8 mouse cellular contexts compared by ENCODE assay signal in the genomic region with DNA sequence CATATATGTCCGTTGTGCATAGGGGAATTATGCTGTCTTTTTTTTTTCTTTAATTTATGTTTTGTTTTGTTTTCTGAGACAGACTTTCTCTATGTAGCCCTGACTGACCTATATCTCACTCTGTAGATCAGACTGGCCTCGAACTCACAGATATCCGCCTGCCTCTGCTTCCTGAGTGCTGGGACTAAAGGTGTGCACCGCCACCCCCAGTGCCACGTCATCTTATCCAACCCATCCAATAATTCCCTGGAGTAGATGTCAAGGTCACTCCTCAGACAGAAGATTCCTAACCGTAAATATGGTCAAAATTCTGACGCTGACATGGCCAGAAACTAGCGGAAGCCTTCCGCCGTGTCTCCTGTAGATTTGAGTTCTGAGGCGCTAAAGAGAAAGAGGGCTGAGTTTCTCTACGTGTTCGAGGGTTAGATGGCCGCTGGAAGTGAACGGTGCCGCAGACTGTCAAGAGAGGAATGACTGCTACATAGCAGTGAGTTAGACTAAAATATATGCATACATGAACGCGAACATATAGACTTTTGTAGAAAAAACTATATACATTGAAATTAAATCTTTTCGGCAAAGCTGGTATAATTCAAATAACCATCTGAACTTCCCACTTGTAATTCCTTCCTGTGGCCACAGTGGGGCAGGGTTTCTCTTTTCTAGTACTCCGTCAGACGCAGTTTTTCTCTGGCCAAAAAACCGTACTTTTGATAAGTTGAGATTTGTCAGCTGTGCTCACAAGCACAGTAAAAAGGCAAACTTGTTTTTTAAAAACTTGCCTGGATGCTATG. TPM values are rescaled to one million over a fixed set of nuclear protein-coding genes. Genes with fewer than 3 reads are reported as not detected.
DNase-seq lines count a peak whose midpoint lies in the region; ATAC-seq and TF ChIP-seq lines count a peak whose summit lies in the region.

No protein-coding gene starts in this region.

- ATAC-seq in common myeloid progenitor, adult 5-6 weeks (replicated peaks; ENCODE audit: low read depth, poor library complexity, severe bottlenecking) = peak; percentile 90
- ATAC-seq in granulocyte monocyte progenitor cell, adult 5-6 weeks (replicated peaks; ENCODE audit: poor library complexity, severe bottlenecking) = peak; percentile 87
- no peak for ATAC-seq in limb, embryonic 11.5 days (ENCODE audit: insufficient number of reproducible peaks, low FRiP score, low TSS enrichment, low read depth)
- ATAC-seq in midbrain, embryonic 12.5 days (ENCODE audit: low FRiP score, low read depth) = no peak

- TF ChIP-seq CTCF in spleen, adult 2 months (IDR thresholded peaks at IDR 0.05; ENCODE audit: extremely low read depth, insufficient read depth, insufficient read length, insufficient replicate concordance) = peak; percentile 21; the same call in 1 of the 2 replicates

- WGBS in limb, embryonic 11.5 days = 23% methylated on average over 22 of the region's 22 CpGs
- WGBS in midbrain, embryonic 12.5 days = 24% methylated on average over 22 of the region's 22 CpGs
- WGBS in spleen, adult 2 months = 9% methylated on average over 22 of the region's 22 CpGs

- no peak for TF ChIP-seq POLR2A in spleen, adult 2 months (IDR thresholded peaks at IDR 0.05; ENCODE audit: low read depth, low read length)

- no peaks in the 10 kb centered on the region for H3K9me3 ChIP-seq in limb, embryonic 11.5 days (ENCODE audit: control insufficient read depth, low read length)
- H3K9me3 ChIP-seq in midbrain, embryonic 12.5 days = no peaks in the 10 kb centered on the region

- H3K27ac ChIP-seq in limb, embryonic 11.5 days (replicated peaks; ENCODE audit: low read depth, low read length) = no peak overlapping the region
- no peak overlapping the region for H3K27ac ChIP-seq in midbrain, embryonic 12.5 days (replicated peaks)
- peak overlapping the region; percentile 2; the same call in 1 of the 2 replicates for H3K27ac ChIP-seq in spleen, adult 2 months (ENCODE audit: insufficient read depth, low read length)

- H3K4me1 ChIP-seq in limb, embryonic 11.5 days (ENCODE audit: control insufficient read depth, insufficient read depth, low read length) = no peaks in the 10 kb centered on the region
- no peaks in the 10 kb centered on the region; the same call in 1 of the 2 replicates for H3K4me1 ChIP-seq in midbrain, embryonic 12.5 days
- H3K4me1 ChIP-seq in spleen, adult 2 months (ENCODE audit: control insufficient read depth, insufficient read depth, insufficient read length) = peaks cover 2% of the 10 kb centered on the region

- peak overlapping the region; percentile 36 for H3K4me2 ChIP-seq in limb, embryonic 11.5 days (ENCODE audit: low read depth, severe bottlenecking)
- peak overlapping the region; percentile 51 for H3K4me2 ChIP-seq in midbrain, embryonic 12.5 days (replicated peaks)

- H3K9ac ChIP-seq in limb, embryonic 11.5 days (ENCODE audit: low read length) = peak overlapping the region; percentile 14; the same call in 1 of the 2 replicates
- H3K9ac ChIP-seq in midbrain, embryonic 12.5 days (replicated peaks) = no peak overlapping the region

- DNase-seq in urinary bladder, adult 18-20 months (ENCODE audit: low spot score in 2 of 2) = peak; percentile 23 to 45
- DNase-seq in urinary bladder, adult 2 months (ENCODE audit: low spot score) = no peak
- DNase-seq in kidney, adult 11 months = peak; percentile 35
- peak; percentile 78 for DNase-seq in limb, embryonic 11.5 days (ENCODE audit: low spot score)
- DNase-seq in spleen, adult 2 months (ENCODE audit: low read depth in 1 of 2, low spot score in 2 of 2) = peak; percentile 55 to 68

- H3K27me3 ChIP-seq in limb, embryonic 11.5 days (ENCODE audit: control insufficient read depth, insufficient read depth, low read length) = no peaks in the 10 kb centered on the region
- no peaks in the 10 kb centered on the region for H3K27me3 ChIP-seq in midbrain, embryonic 12.5 days
- no peaks in the 10 kb centered on the region for H3K27me3 ChIP-seq in spleen, adult 2 months (ENCODE audit: control insufficient read depth, insufficient read depth, low read length)

- H3K4me3 ChIP-seq in limb, embryonic 11.5 days (ENCODE audit: low read depth, low read length) = peak overlapping the region; percentile 26; the same call in 1 of the 2 replicates
- H3K4me3 ChIP-seq in midbrain, embryonic 12.5 days = peak overlapping the region; percentile 32
- H3K4me3 ChIP-seq in spleen, adult 2 months (ENCODE audit: extremely low read depth, insufficient read depth, insufficient read length) = peak overlapping the region; percentile 62; the same call in 1 of the 2 replicates

- H3K36me3 ChIP-seq in limb, embryonic 11.5 days (ENCODE audit: control insufficient read depth, insufficient read depth, low read length) = no peaks in the 10 kb centered on the region
- H3K36me3 ChIP-seq in midbrain, embryonic 12.5 days = no peaks in the 10 kb centered on the region
- H3K36me3 ChIP-seq in spleen, adult 2 months (ENCODE audit: control insufficient read depth, insufficient read depth, low read length) = no peaks in the 10 kb centered on the region

RNA-seq across cellular contexts. Expression of a gene that starts 5.7 kb away (rescaled TPM):
- polyA plus RNA-seq in urinary bladder, adult 2 months (2012; rRNA removed) = 89.6 and 103 TPM in 2 replicates
- 140 and 175 TPM in 2 replicates for total RNA-seq in common myeloid progenitor, adult 5-6 weeks (2017)
- total RNA-seq in granulocyte monocyte progenitor cell, adult 5-6 weeks (2014; fragmentation: Nextera tagmentation) = 261 and 276 TPM in 2 replicates
- 302 and 356 TPM in 2 replicates for total RNA-seq in granulocyte monocyte progenitor cell, adult 5-6 weeks (2017)
- 357 and 386 TPM in 2 replicates for polyA plus RNA-seq in limb, embryonic 11.5 days (2014; fragmentation: Nextera tagmentation; extraction: Ambion mirVana)
- 250 and 259 TPM in 2 replicates for polyA plus RNA-seq in midbrain, embryonic 12.5 days (2016; fragmentation: Nextera tagmentation; extraction: Ambion mirVana)
- polyA plus RNA-seq in spleen, adult 2 months (2012; rRNA removed) = 22.3 and 22.7 TPM in 2 replicates

RNA-seq across cellular contexts. Expression of a gene that starts 15.2 kb away (rescaled TPM):
- 2,153 and 2,445 TPM in 2 replicates for polyA plus RNA-seq in urinary bladder, adult 2 months (2012; rRNA removed)
- total RNA-seq in common myeloid progenitor, adult 5-6 weeks (2017) = 2,934 and 3,618 TPM in 2 replicates
- 2,558 and 2,686 TPM in 2 replicates for total RNA-seq in granulocyte monocyte progenitor cell, adult 5-6 weeks (2014; fragmentation: Nextera tagmentation)
- total RNA-seq in granulocyte monocyte progenitor cell, adult 5-6 weeks (2017) = 2,815 and 3,056 TPM in 2 replicates
- polyA plus RNA-seq in limb, embryonic 11.5 days (2014; fragmentation: Nextera tagmentation; extraction: Ambion mirVana) = 901 and 917 TPM in 2 replicates
- polyA plus RNA-seq in midbrain, embryonic 12.5 days (2016; fragmentation: Nextera tagmentation; extraction: Ambion mirVana) = 603 and 631 TPM in 2 replicates
- polyA plus RNA-seq in spleen, adult 2 months (2012; rRNA removed) = 1,328 and 1,364 TPM in 2 replicates

Comparison
In these comparisons a context has a peak if more than half of its experiments do, and no peak if none do; other contexts are left out.
1. ATAC-seq: peak in common myeloid progenitor, adult 5-6 weeks (single experiment) and granulocyte monocyte progenitor cell, adult 5-6 weeks (single experiment); none in limb, embryonic 11.5 days (single experiment) and midbrain, embryonic 12.5 days (single experiment).
2. Peak in every context shown above with its lines, with median percentiles within 50 percentile points of each other: H3K4me3 ChIP-seq.